Mouse (Mus musculus) neural tube, embryonic 15.5 days (tissue): Measurements from ENCODE around the gene Vamp8. TPM values are rescaled to one million over a fixed set of nuclear protein-coding genes. Genes with fewer than 3 reads are reported as not detected.

ENCODE experiments used
- ATAC-seq: fragments of 200-750 bp; cut with Nextera tagmentation; 2 replicates; pipeline ENCODE4 v1.8.0; 2017; ENCODE audit warnings: mild to moderate bottlenecking, moderate TSS enrichment, moderate library complexity; ENCODE audit not compliant: low FRiP score
- H3K27ac ChIP-seq: fragments of 300-500 bp; sonication (generic); replicated peaks from 2 replicates; pipeline ENCODE4 v1.5.1; 2015; ENCODE audit warnings: mild to moderate bottlenecking, inconsistent platforms
- H3K27me3 ChIP-seq: fragments of 300-500 bp; sonication (generic); replicated peaks from 2 replicates; pipeline ENCODE4 v1.6.1; 2015; ENCODE audit warnings: inconsistent platforms
- H3K36me3 ChIP-seq: fragments of 300-500 bp; sonication (generic); 2 replicates; pipeline ENCODE4 v1.6.1; 2015; ENCODE audit warnings: inconsistent platforms
- H3K4me1 ChIP-seq: fragments of 300-500 bp; sonication (generic); 2 replicates; pipeline ENCODE4 v1.6.1; 2015; ENCODE audit warnings: inconsistent platforms
- H3K4me2 ChIP-seq: fragments of 300-500 bp; sonication (generic); 2 replicates; pipeline ENCODE4 v1.6.1; 2015; ENCODE audit warnings: inconsistent platforms, mild to moderate bottlenecking, moderate library complexity
- H3K4me3 ChIP-seq: fragments of 300-500 bp; sonication (generic); replicated peaks from 2 replicates; pipeline ENCODE4 v1.5.1; 2015; ENCODE audit warnings: mild to moderate bottlenecking, inconsistent platforms
- H3K9ac ChIP-seq: fragments of 300-500 bp; sonication (generic); replicated peaks from 2 replicates; pipeline ENCODE4 v1.6.1; 2015; ENCODE audit warnings: mild to moderate bottlenecking, inconsistent platforms
- H3K9me3 ChIP-seq: fragments of 300-500 bp; sonication (generic); replicated peaks from 2 replicates; pipeline ENCODE4 v1.6.1; 2016; ENCODE audit warnings: inconsistent platforms
- WGBS: fragments of 180-500 bp; shearing (Covaris S2); methylation state at CpG from one replicate; pipeline ENCODE4 v1.1.7; 2015; ENCODE audit warnings: mixed read lengths; 5-methylcytosine and 5-hydroxymethylcytosine counted together
- polyA plus RNA-seq: library from polyadenylated mRNA; unstranded; fragments of >200 nt; fragmentation: Nextera tagmentation; extraction: Ambion mirVana; gene quantifications from 2 replicates; pipeline ENCODE4 v1.2.1, GENCODE M21; 2015

The Vamp8 gene
- polyA plus RNA-seq, 1 experiment from 2014 or later: 19.1 TPM

DNA sequence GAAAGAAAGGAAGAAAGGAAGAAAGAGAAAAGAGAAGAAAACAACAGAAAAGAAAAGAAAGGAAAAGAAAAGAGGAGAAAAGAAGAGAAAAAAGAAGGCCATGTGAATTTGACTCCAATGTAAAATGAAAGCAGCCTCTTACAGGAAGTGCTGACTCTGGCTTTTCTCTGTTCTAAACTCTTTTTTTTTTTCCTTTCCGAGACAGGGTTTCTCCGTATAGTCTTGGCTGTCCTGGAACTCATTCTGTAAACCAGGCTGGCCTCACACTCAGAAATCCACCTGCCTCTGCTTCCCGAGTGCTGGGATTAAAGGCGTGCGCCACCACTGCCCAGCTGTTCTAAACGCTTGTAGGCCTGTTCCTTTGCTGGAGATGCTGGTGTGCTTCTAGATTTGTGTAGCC lies 8.0 kb downstream of the Vamp8 start:
- H3K4me1 ChIP-seq: peaks cover 6% of the 10 kb centered on the region; the same call in 1 of the 2 replicates
- 85% methylated on average over 6 of the region's 6 CpGs for WGBS
- no peak for ATAC-seq
- no peak overlapping the region for H3K4me2 ChIP-seq
- H3K27ac ChIP-seq: no peak overlapping the region
- no peaks in the 10 kb centered on the region for H3K9me3 ChIP-seq
- no peaks in the 10 kb centered on the region for H3K36me3 ChIP-seq
- H3K27me3 ChIP-seq: peaks cover 28% of the 10 kb centered on the region
- H3K9ac ChIP-seq: no peak overlapping the region
- H3K4me3 ChIP-seq: no peak overlapping the region

DNA sequence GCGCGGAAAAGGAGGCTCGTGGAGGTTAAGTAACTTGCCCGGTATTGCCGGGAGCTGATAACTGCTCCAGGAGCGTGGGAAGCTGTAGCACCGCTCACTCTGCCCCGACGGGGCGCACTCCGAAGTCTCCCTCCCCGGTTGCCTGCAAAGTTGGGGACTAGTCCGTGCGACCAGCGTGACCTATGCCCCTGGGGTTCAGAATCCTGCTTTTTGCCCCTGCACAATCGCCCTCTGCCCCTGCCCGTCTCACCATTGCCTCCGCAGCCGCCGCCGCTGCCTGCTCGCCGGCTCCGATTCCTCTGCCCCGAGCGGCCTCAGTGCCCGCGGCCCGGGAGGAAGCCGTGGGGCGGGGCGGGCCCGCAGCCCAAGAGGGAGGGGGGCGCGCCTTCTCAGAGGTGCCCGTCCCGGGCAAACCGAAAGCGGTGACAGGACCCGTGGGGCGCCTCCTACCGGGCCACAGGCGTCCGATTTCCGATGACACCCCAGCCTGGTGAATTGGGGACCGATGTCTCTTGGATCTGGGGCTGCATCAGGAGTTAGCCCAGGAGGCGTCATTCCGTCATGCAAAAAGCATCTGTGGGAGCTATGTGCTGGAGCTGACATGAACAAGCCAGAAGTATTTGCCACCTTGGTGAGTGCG lies 10.3 kb downstream of the Vamp8 start, which contains the start of gene Vamp5:
TSS of gene Vamp5 (minus strand) at position 338 of the 640 bp plus-strand sequence.
- Histone ChIP-seq H3K36me3 (no peaks in the 10 kb centered on the region), H3K4me2 (peak within 1 kb of the TSS; percentile 61), H3K4me1 (peaks cover 6% of the 10 kb centered on the region; the same call in 1 of the 2 replicates), H3K9me3 (no peaks in the 10 kb centered on the region), H3K9ac (peak within 1 kb of the TSS; percentile 43), H3K27me3 (peaks cover 28% of the 10 kb centered on the region), H3K4me3 (peak within 1 kb of the TSS; percentile 41), H3K27ac (peak within 1 kb of the TSS; percentile 58; the same call in 1 of the 2 replicates)
- ATAC-seq: no peak
- WGBS: 2% methylated on average over 47 of the region's 49 CpGs

DNA sequence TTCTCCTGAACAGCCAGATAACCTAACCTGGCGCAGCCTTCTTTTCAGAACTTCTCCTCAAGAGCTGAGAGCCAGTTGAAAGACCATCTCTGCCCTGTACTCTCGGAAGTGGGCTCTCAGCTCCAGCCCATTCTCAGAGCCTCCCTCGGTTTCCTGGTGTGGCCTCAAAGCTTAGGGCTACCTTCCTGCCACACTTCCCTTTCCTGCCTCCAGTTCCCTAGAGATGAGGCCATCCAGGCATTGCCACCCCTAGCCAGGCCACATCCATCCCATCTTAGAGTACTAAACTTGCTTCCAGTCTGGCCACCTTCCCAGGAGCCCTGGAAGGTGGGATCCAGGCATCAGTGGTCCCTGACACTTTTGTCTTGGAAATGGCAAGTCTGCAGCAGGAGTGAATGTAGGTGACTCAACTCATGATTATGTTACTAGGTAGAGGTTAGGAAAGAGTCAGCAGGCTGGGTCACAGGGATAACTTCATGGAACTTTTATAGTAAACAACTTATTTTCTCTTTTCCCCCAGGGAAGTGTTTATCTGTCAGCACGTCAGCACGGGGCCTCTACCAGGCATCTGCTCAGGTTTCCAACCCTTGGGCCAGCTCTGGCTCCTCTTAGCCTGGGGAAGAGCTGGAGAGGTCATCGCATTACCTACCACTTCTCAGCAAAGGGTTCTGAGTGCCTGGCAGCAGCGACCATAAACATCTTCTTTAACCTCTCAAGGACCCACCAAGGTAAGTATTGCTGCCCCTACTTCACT lies 10.9 kb downstream of the Vamp8 start:
- H3K27ac ChIP-seq: 0 out of 2 replicates have a peak overlapping the region, but pooled peaks have one; percentile 58
- peak overlapping the region; percentile 43; the same call in 1 of the 2 replicates for H3K9ac ChIP-seq
- H3K27me3 ChIP-seq: peaks cover 28% of the 10 kb centered on the region
- H3K4me1 ChIP-seq: peaks cover 6% of the 10 kb centered on the region; the same call in 1 of the 2 replicates
- 36% methylated on average over 7 of the region's 7 CpGs for WGBS
- peak overlapping the region; percentile 41 for H3K4me3 ChIP-seq
- H3K4me2 ChIP-seq: peak overlapping the region; percentile 61
- H3K36me3 ChIP-seq: no peaks in the 10 kb centered on the region
- H3K9me3 ChIP-seq: no peaks in the 10 kb centered on the region
- no peak for ATAC-seq

DNA sequence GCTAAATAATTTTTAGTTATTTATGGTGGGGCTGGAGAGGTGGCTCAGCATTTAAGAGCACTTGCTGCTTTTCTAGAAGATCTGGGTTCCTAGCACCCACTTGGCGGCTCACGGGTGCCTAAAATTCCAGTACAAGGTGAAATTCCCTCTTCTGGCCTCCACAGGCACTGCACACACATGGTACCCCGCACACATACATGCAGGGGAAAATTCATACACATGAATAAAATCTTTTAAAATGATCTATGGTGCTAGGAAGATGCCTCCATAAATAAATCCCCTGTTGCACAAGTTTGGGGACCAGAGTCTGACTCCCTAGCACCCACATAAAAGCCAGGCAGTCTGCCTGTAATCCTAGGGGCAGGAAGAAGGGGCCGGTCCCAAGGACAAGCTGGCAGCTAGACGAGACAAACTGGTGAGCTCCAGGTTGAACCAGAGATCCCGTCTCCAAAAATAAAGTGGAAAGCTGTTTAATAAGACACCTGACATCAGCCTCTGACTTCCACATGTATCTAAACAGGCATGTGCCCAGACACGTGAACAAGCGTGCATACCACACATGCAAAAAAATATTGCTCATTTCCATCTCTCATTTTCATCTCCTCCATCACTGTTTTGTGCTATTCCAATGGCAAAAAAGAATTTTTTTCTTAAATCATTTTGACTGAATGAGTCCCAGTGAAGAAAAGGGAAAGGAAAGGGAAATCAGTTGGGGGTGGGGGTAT lies 11.8 kb downstream of the Vamp8 start:
- Histone ChIP-seq H3K9me3 (no peaks in the 10 kb centered on the region), H3K27ac (no peak overlapping the region), H3K4me2 (no peak overlapping the region), H3K9ac (no peak overlapping the region), H3K27me3 (peaks cover 28% of the 10 kb centered on the region), H3K36me3 (no peaks in the 10 kb centered on the region), H3K4me3 (no peak overlapping the region), H3K4me1 (peaks cover 6% of the 10 kb centered on the region; the same call in 1 of the 2 replicates)
- ATAC-seq: no peak
- WGBS: 87% methylated on average over 8 of the region's 8 CpGs

DNA sequence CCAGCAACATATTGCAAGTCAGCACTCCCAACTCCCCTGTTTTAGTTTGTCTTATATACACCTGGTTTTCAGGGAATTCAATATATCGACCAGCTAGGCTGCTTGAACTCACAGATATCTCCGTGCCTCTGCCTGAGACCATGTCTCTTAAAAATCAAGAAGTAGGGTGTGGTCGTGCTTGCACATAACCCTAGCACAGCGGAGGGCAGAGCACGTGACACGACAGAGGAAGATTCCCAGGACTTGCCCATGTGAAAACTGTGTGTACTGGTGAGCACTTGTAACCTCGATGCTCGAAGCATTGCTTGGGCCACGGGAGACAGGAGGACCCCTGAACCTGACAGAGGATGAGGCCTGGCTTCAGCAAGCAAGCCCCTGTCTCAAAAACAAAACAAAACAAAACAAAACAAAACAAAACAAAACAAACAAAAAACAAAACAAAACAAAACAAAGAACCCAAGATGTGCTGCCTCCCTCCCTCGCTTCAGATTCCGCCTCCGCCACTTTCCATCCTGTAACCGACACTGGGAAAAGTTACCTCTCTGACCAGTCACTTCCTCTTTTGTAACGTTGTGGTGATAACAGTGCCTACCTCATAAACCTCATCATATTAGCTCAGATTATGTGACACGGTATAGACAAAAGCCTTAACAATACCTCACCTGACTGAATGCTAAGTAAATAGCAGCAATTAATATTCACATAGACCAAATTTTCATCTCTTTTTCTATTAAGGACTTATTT lies 15.5 kb downstream of the Vamp8 start:
- 86% methylated on average over 15 of the region's 15 CpGs for WGBS

DNA sequence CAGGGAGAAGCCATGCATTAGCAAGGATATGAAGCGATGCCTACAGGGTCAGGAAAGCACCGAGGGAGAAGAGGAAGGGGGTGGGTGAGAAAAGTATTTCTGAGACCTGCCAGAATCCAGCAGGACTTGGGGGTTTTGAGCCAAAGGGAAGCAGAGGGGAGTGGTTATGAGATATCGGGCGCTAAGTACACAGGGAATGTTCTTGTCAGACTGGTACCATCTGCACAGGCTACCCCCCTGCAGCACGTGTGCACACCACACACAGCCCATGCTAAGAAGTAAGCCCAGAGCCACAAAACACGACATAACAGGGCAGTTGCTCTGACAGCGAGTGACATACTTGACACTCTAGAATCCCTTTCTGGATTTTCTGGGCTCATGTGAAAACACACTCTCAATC lies 16.3 kb downstream of the Vamp8 start:
- 82% methylated on average over 7 of the region's 7 CpGs for WGBS
- peaks cover 6% of the 10 kb centered on the region for H3K27me3 ChIP-seq
- ATAC-seq: no peak
- no peak overlapping the region for H3K4me3 ChIP-seq
- no peaks in the 10 kb centered on the region for H3K9me3 ChIP-seq
- H3K4me1 ChIP-seq: no peaks in the 10 kb centered on the region
- no peak overlapping the region for H3K9ac ChIP-seq
- H3K36me3 ChIP-seq: no peaks in the 10 kb centered on the region
- H3K27ac ChIP-seq: no peak overlapping the region
- no peak overlapping the region for H3K4me2 ChIP-seq

More for the DNA sequence above, 15.5 kb downstream of the Vamp8 start:
- Histone ChIP-seq H3K9me3 (no peaks in the 10 kb centered on the region), H3K4me3 (no peak overlapping the region), H3K4me2 (no peak overlapping the region), H3K36me3 (no peaks in the 10 kb centered on the region), H3K9ac (no peak overlapping the region), H3K4me1 (no peaks in the 10 kb centered on the region; the same call in 1 of the 2 replicates), H3K27ac (no peak overlapping the region), H3K27me3 (peaks cover 14% of the 10 kb centered on the region)
- ATAC-seq: no peak

DNA sequence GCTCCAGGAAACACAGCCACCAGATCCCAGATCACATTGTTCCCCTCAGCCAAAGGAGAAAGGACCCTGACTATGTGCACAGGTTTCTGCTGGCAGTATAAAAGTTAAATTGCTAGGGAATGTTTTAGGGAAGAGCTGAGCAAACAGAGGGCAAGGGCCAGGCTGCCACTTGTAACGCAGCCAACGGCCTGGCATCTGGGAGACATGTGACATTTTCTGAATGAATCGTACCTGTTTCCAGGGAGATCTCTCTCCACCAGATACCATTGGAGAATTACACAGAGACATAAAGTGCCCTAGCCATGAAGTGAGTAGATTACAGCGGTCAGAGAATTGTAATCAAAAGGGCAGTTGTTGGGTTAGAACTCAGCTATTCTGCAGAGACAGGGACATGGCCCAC lies 17.3 kb downstream of the Vamp8 start:
- Histone ChIP-seq H3K4me3 (no peak overlapping the region), H3K4me2 (no peak overlapping the region), H3K9ac (no peak overlapping the region), H3K27ac (no peak overlapping the region), H3K36me3 (no peaks in the 10 kb centered on the region), H3K9me3 (no peaks in the 10 kb centered on the region), H3K27me3 (no peaks in the 10 kb centered on the region), H3K4me1 (no peaks in the 10 kb centered on the region)
- 84% methylated on average over 4 of the region's 4 CpGs for WGBS
- no peak for ATAC-seq

DNA sequence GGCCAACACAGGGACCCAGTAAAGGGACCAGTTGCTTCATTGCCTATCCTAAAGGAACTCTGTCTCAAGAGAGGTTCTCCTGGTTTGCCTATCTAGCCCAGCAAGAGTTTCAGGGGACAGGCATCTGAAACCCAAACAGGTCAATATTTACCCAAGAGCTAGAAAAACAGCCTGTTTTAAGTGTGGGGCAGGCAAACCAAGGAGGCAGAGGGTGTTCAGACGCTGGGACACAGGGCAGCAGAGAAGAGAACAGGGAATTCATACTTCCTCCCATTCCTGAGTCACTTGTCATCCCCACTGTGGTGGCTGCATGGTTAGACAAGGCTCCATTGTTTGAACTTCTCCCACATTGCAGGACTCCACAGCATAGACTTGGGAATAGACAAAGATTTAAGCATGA lies 18.9 kb downstream of the Vamp8 start:
- H3K9ac ChIP-seq: no peak overlapping the region
- H3K9me3 ChIP-seq: no peaks in the 10 kb centered on the region
- no peak for ATAC-seq
- no peaks in the 10 kb centered on the region for H3K27me3 ChIP-seq
- H3K4me2 ChIP-seq: no peak overlapping the region
- H3K27ac ChIP-seq: no peak overlapping the region
- H3K36me3 ChIP-seq: no peaks in the 10 kb centered on the region
- 21% methylated on average over 1 of the region's 1 CpGs for WGBS
- no peak overlapping the region for H3K4me3 ChIP-seq
- H3K4me1 ChIP-seq: no peaks in the 10 kb centered on the region

DNA sequence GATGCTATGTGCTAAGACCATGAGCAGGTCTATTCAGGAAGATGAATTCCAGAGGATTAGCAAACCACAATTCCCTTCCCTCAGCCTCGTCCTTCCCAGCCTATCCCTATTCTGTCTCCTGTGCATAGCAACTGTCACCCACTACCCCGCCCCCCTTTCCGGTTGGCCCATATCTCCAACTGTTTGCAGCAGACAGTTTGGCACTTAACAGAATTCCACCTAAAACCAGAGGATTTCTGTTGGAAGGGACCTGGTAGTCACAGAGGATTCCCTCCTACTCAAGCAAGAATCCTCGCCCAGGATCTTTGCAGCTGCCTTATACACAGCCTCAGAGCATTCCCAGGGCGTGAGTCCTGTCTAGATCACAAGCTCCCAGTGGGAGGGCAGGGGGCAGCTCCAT lies 19.4 kb downstream of the Vamp8 start:
- H3K9me3 ChIP-seq: no peaks in the 10 kb centered on the region
- no peak overlapping the region for H3K4me2 ChIP-seq
- H3K4me1 ChIP-seq: no peaks in the 10 kb centered on the region
- H3K27ac ChIP-seq: no peak overlapping the region
- no peak overlapping the region for H3K4me3 ChIP-seq
- ATAC-seq: no peak
- H3K36me3 ChIP-seq: no peaks in the 10 kb centered on the region
- WGBS: 57% methylated on average over 5 of the region's 5 CpGs
- H3K27me3 ChIP-seq: no peaks in the 10 kb centered on the region
- H3K9ac ChIP-seq: no peak overlapping the region

DNA sequence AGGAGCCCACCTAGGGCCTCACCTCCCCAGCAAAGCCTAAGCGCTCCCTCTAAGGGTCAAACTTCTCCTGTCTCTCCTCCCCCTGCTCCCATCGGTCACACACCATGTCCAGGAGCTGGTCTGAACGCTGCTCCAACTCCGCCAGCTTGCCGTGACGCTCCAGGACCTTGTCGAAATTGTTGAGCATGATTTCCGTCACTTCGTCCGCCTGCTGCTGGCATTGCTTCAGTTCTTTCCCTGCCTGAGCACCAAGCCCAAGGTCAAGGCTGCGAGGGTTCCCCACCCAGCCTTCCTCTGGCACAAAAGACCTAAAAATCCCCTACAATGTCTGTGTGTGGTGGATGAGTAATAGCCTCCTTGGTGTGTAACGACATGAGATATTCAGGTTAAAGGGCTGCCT lies 20.4 kb downstream of the Vamp8 start:
- 85% methylated on average over 12 of the region's 12 CpGs for WGBS
- Histone ChIP-seq H3K4me3 (no peak overlapping the region), H3K27ac (no peak overlapping the region), H3K9me3 (no peaks in the 10 kb centered on the region), H3K4me1 (no peaks in the 10 kb centered on the region), H3K27me3 (no peaks in the 10 kb centered on the region), H3K9ac (no peak overlapping the region), H3K4me2 (no peak overlapping the region), H3K36me3 (no peaks in the 10 kb centered on the region)
- no peak for ATAC-seq

DNA sequence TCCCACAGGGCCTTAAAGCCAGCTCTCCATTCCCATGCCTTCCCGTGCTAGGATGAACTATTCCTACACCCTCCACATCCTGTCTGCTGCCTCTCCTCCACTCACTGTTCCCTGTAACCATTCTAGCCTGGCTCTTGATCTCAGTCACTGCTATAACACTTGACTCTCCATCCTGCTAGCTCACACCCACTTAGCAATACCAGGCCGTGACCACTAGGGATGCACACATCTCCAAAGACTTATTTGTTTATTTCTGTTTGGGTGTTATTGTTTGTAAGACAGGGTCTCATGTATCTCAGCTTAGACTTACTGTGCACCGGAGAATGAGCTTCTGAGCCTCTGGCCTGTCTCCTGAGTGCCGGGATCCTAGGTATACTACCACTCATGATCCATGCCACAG lies 20.9 kb downstream of the Vamp8 start:
- no peaks in the 10 kb centered on the region for H3K4me1 ChIP-seq
- ATAC-seq: no peak
- no peak overlapping the region for H3K9ac ChIP-seq
- H3K4me3 ChIP-seq: no peak overlapping the region
- H3K9me3 ChIP-seq: no peaks in the 10 kb centered on the region
- no peak overlapping the region for H3K27ac ChIP-seq
- no peaks in the 10 kb centered on the region for H3K27me3 ChIP-seq
- H3K4me2 ChIP-seq: no peak overlapping the region
- no peaks in the 10 kb centered on the region for H3K36me3 ChIP-seq
- WGBS: 77% methylated on average over 4 of the region's 4 CpGs
